Mouse (Mus musculus) E14TG2a.4 (cell line): ENCODE measurements around the gene Med21.

Experiments
- CTCF ChIP-seq: conservative IDR thresholded peaks from 2 replicates; pipeline ENCODE4 v1.5.1; 2014; ENCODE audit warnings: low read length
- POU5F1 ChIP-seq: IDR thresholded peaks from 2 replicates; pipeline ENCODE4 v1.6.1; 2014; ENCODE audit warnings: low read length, borderline replicate concordance

- TF ChIP-seq CTCF (no peak), POU5F1 (no peak)
Observed at GRCm38 (mm10) chr6:146611385-146611784, 31.0 kb upstream of the Med21 start.
